Mouse (Mus musculus) ES-CJ7 (cell line): Measurements from ENCODE around the gene Ift80.
"Not testable (repeated sequence)": the region's sequence is repeated elsewhere in the genome, so short reads cannot be mapped to it uniquely, and the experiment has no call there.

Source experiments
- DNase-seq: peaks from one replicate; pipeline ENCODE4 v3.0.0; 2011; ENCODE audit warnings: low read depth, low spot score

Ift80 gene

DNA sequence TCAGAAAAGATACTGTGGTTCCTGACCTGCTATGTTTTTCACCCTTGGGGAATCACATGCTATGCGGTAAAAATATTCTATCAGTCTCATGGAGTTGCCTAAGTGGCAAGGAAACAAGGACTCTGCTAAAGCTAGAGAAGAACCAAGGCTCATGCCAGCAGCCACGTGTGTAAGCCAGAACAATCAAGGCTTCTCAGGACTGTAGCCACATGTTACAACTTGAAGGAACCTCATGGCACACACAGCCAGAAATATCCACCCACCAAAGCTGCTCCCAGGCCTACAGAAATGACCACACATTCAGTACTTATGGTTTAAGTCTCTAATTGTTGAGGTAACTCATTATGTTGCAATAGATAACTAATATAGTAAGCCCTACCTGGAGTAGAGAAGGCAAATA lies 17.8 kb downstream of the Ift80 start:
- no peak for DNase-seq

GRCm38 (mm10) chr3:68980898-68981297 lies 23.5 kb downstream of the Ift80 start:
- DNase-seq: no peak

DNA sequence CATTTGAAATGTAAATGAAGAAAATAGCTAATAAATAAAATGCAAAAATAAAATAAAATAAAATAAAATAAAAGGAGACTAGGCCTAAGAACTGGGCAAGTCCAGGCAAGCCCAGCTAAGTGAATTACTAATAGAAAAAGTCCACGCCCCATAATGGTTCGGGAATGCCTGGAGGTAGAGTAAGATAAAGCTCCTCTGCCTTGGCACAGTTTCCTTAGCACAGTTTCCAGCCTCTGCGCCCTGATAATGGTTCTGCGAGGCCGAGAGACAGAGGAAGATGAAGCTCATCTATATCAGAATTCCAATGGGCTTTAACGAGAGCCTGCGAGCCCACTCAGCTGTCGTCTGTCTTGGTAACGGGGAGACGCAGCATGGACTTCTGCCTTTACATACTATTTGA lies 25.2 kb downstream of the Ift80 start:
- no peak for DNase-seq

DNA sequence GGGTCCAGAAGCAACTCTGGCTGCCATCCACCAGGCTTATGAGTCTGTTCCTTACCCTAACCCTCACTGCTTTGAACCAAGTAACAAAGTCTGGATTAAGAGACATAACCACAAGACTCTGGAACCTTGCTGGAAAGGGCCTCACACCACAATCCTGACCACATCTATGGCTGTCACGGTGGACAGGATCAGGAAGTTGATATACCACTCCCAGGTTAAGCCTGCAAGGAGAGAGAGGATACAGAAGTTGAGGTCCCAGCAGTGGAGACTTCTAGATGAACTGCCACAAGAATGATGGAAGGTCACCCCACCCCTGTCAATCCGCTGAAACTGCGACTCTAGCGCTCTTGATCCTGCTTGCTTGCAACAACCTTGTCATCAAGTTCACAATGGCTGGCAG lies 26.7 kb downstream of the Ift80 start:
- DNase-seq: no peak

- peak; percentile 28 for DNase-seq
These were observed 28.6 kb downstream of the Ift80 start for GRCm38 (mm10) chr3:68975533-68976490.

DNA sequence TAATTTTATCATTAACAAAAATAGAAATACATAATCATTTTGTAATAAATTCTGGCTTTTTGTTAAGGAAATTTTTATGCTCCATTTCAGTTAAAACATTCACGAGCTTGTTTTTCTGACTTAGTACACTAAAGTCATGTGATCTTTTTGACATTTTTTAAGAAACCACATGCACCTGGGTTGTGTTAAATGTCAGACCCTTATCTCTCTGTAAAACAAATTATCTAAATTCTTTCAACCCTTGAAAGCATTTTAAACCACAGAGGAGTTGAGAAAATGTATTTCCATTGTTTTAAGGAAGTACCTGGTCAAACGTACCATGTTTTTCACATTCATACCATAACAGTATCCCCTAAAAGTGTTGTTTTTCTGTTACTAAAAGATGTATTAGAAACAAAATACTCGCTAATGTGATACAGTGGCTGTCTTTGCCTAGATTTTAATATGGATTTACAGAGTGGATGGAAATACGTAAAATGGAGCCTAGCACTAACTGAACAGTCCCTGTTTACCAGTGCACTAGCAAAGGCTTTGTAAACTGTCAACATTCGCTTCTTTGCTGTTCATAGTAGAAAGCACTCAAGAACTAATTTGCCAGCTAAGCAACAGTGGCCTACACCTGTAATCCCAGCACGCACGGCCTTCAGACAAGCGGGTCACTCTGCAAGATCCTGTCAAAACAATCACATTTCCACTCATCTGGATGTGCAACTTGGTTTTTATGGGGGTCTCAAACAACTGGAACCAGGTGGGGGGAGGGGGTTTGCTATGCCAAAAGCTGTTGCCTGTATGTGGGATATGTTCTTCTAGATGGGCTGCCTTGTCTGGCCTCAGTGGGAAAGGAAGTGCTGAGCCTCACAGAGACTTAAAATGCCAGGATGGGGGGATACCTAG lies 29.5 kb downstream of the Ift80 start:
- no peak for DNase-seq

- DNase-seq: no peak
These were observed 30.8 kb downstream of the Ift80 start for GRCm38 (mm10) chr3:68973574-68973973.

DNA sequence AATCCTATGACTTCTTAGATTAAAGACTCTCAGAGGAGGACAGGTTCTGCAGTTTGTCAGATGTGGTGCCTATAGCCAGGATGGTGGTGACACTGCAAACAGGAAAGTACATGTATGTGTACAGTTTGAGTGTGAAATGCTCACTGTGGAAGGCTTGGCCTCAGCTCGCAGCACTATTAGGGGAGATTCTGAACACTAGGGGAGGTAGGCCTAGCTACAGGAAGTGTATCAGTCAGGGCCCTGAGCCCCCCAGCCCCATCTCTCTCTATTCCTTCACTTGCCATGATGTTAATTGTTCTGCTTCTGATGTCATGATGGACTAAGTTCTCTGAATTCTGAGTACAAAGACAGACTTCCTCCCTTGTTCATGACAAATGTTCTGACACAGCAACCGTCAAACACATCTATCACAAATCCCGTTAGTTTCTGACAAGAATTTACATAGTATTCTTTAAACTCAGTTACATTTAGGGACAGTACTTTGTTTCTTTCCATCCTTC lies 35.2 kb downstream of the Ift80 start:
- DNase-seq: no peak

DNA sequence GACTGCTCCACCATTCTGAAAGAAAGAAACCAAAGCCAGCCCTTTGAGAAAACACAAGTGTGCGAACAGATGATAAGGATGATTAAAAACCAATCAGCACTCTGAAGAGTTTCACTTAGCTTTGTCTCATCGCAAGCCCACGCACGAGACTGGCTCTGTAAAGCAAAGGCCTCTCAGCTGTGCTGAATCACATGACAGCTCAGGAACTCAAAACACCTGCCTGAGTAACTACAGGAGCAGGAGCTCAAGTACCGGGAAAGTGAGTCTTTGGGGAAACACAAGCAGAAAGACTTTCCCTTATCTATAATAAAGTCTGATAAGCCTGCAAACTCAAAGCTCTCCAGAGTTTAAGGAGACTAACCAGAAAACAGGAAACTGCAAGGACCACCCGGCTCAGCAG lies 37.0 kb downstream of the Ift80 start:
- no peak for DNase-seq

DNA sequence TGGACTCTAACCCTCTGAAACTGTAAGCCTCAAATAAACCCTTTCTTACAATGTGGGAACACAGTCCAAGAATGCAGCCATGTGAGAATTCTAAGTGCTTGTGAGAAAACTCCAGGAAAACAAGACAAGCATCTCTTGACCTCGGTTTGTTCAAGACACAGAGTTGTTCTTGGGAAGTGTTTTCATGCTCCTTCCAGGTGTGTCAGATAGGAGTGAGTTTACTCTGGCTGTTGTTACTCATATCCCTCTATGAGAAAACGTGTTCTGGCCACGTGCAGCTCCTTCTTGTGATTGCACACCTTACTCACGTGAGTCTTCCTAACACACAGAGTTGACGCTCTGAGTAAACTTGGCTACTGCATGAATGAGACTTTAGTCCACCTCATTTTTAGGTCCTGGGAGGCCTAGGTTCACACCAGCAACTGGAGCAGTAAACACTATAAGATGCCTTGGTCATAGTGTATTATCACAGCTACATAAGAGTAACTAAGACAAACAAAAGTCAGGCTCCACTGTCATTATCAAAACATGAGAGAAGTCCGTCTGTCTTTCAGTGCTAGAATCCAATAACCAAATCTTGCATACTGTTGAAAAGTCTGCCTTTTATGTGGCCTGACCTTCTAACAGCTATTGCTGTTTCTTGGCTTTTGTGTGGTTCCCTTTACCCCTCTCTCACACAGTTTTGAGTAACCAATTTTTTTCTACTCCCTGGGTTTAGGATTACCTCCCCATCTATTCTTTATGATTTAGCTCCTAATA lies 37.7 kb downstream of the Ift80 start:
- DNase-seq: no peak

GRCm38 (mm10) chr3:68964682-68965081 lies 39.7 kb downstream of the Ift80 start:
- DNase-seq: peak; percentile 27

GRCm38 (mm10) chr3:68957413-68957812 lies 47.0 kb downstream of the Ift80 start:
- no peak for DNase-seq

DNA sequence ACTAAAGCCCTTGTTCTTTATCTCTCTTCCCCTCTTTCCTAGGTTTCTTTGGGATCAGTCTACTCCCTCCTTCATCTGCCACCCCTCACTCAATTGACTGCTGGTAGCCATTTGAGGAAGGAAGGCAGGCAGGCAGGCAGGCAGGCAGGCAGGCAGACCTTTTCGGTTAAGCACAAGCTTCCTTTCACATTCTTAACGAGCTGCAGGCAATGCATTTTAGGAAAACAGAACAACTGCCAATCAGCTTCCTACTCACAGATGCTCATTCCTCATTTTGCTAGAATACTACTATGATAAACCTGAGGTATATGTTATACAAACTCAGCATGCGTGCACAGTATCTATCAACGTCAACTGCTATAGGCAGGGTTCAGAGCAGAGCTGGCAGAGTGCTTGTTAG lies 47.9 kb downstream of the Ift80 start:
- DNase-seq: no peak

DNA sequence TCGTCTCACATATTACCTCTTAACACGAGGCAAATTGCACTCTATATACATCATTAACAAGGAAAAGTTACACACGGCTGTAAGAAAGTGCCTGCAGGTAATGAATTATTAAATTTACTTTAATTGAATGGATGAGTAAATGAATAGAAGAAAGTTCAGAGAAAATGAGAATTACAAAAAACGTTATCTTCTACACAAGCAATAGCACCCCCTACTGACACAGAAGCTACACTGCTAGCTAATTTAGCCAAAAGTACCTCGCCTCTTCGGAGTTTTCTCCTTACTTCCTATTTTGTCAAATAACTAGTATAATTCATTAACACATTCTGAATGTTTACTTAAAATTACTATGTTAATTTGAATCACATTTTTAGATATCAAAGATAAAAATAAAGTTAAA lies 49.9 kb downstream of the Ift80 start:
- peak; percentile 35 for DNase-seq

DNA sequence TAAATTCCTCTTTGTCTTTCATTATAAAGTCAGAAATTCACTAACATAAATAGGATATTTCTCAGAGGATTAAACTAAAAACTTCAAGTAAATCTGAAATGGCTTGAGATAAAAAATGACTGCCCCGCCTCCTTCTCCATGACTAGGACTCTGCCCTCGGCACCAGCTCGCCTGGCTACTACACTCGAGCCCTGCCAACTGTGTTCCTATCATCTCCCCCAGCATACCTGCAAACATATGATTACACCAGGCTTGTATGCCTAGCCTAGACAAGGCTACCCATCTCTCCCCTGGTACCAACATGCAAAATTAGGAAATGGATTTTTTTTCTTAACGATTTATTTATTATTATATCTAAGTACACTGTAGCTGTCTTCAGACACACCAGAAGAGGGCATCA lies 51.7 kb downstream of the Ift80 start:
- DNase-seq: no peak

- not testable (repeated sequence) for DNase-seq
These were observed 52.4 kb downstream of the Ift80 start for GRCm38 (mm10) chr3:68951971-68952370.

DNA sequence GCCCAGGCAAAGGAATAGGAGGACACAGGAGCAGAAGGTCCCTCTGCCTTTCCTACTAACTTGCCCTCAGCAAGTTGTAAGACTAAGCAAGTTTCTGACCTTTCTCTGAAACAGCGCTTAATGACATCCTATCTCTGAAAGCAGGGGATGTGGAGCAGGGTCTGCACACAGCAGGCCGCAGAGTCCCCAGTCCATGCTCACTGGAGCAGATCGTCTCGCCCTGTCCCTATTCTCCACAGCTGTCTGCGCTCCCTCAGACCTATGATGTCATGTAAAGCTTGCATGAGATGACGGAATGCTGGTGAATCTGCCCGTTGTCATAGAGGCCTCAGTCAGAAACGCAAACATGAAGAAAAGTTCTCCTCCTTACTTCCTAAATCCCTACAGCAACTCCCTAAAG lies 55.0 kb downstream of the Ift80 start:
- no peak for DNase-seq

- DNase-seq: no peak
These were observed 55.5 kb downstream of the Ift80 start for GRCm38 (mm10) chr3:68948918-68949317.

GRCm38 (mm10) chr3:68941867-68942266 lies 62.5 kb downstream of the Ift80 start:
- no peak for DNase-seq

GRCm38 (mm10) chr3:68940311-68940710 lies 64.1 kb downstream of the Ift80 start:
- no peak for DNase-seq

GRCm38 (mm10) chr3:68939312-68939711 lies 65.1 kb downstream of the Ift80 start:
- DNase-seq: no peak

- no peak for DNase-seq
These were observed 67.7 kb downstream of the Ift80 start for GRCm38 (mm10) chr3:68936709-68937108.
